Comparison of ENCODE assay signal across 8 mouse cellular contexts in the genomic region with DNA sequence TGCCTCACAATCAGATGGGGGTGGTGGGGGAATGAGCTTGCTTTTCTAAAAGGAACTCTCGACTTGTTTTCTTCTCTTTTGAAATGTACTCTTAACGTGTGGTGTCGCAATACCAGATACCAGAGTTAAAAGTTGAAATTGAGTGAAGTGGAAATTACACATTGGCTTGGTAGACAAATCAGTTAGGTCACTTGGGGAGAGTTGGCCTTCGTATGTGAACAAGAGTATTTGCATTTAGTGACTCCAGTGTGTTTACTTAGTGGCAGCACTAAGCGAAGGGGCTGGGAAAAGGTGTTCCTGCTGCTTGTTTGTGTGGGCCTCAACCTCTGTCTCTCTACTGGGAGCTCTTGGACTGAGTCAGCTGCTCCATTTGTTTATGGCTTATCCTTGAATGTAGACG. TPM values are rescaled to one million over a fixed set of nuclear protein-coding genes. Genes with fewer than 3 reads are reported as not detected.
DNase-seq lines count a peak whose midpoint lies in the region; ATAC-seq and TF ChIP-seq lines count a peak whose summit lies in the region.

No protein-coding gene starts in this region.

- WGBS in limb, embryonic 15.5 days = 24% methylated on average over 6 of the region's 6 CpGs
- WGBS in midbrain, postnatal 0 days = 31% methylated on average over 6 of the region's 6 CpGs

- peaks cover 46% of the 10 kb centered on the region for H3K4me1 ChIP-seq in erythroblast, embryonic 14.5 days (ENCODE audit: control insufficient read depth)
- H3K4me1 ChIP-seq in limb, embryonic 15.5 days = peaks cover 20% of the 10 kb centered on the region
- peaks cover 9% of the 10 kb centered on the region for H3K4me1 ChIP-seq in midbrain, postnatal 0 days (ENCODE audit: insufficient read depth, low read length)

- TF ChIP-seq CTCF in left cerebral cortex, adult 2 months (IDR thresholded peaks at IDR 0.05) = no peak
- TF ChIP-seq CTCF in midbrain, postnatal 0 days (IDR thresholded peaks at IDR 0.05) = no peak

- peak overlapping the region; percentile 93 for H3K4me3 ChIP-seq in left cerebral cortex, adult 2 months
- peak overlapping the region; percentile 67 for H3K4me3 ChIP-seq in erythroblast, embryonic 14.5 days (replicated peaks)
- H3K4me3 ChIP-seq in limb, embryonic 15.5 days = peak overlapping the region; percentile 81
- H3K4me3 ChIP-seq in midbrain, postnatal 0 days (ENCODE audit: low read depth, low read length) = peak overlapping the region; percentile 96

- H3K36me3 ChIP-seq in erythroblast, embryonic 14.5 days (ENCODE audit: control insufficient read depth) = peaks cover 35% of the 10 kb centered on the region
- no peaks in the 10 kb centered on the region for H3K36me3 ChIP-seq in limb, embryonic 15.5 days
- H3K36me3 ChIP-seq in midbrain, postnatal 0 days (ENCODE audit: insufficient read depth, low read length) = no peaks in the 10 kb centered on the region

- no peak for ATAC-seq in limb, embryonic 15.5 days (ENCODE audit: insufficient number of reproducible peaks, low FRiP score, low TSS enrichment, low read depth)
- ATAC-seq in midbrain, postnatal 0 days (ENCODE audit: low FRiP score) = no peak

- H3K27me3 ChIP-seq in erythroblast, embryonic 14.5 days (ENCODE audit: control insufficient read depth) = no peaks in the 10 kb centered on the region
- H3K27me3 ChIP-seq in limb, embryonic 15.5 days = no peaks in the 10 kb centered on the region
- H3K27me3 ChIP-seq in midbrain, postnatal 0 days (ENCODE audit: insufficient read depth, low read length) = no peaks in the 10 kb centered on the region

- H3K9ac ChIP-seq in limb, embryonic 15.5 days = peak overlapping the region; percentile 73; the same call in 1 of the 2 replicates
- H3K9ac ChIP-seq in midbrain, postnatal 0 days (replicated peaks; ENCODE audit: low read length, poor library complexity, severe bottlenecking) = peak overlapping the region; percentile 91

- intact Hi-C loops in left cerebral cortex, adult 2 months (cut with DNase I) = no loop called here
- intact Hi-C loops in left cerebral cortex, postnatal 25 days (cut with DNase I) = loop anchor here (2.0 kb wide), 1 partner anchor 55 kb away; the partner anchor contains the start of gene Cbfb
- intact Hi-C loops in gastrocnemius, postnatal 36 days (cut with DNase I) = no loop called here

- DNase-seq in left cerebral cortex, adult 2 months (ENCODE audit: extremely low spot score in 1 of 2, low spot score in 2 of 2) = no peak
- DNase-seq in left cerebral cortex, adult 8-10 months (ENCODE audit: low spot score in 2 of 2) = no peak
- no peak for DNase-seq in midbrain, postnatal 0 days (ENCODE audit: low spot score)
- no peak for DNase-seq in thymus, postnatal 25 days
- no peak for DNase-seq in left cerebral cortex, postnatal 25 days (ENCODE audit: low spot score in 2 of 2)
- DNase-seq in gastrocnemius, postnatal 36 days = no peak

- no peak overlapping the region for H3K27ac ChIP-seq in left cerebral cortex, adult 2 months
- no peak overlapping the region for H3K27ac ChIP-seq in limb, embryonic 15.5 days
- H3K27ac ChIP-seq in midbrain, postnatal 0 days (ENCODE audit: low read depth, low read length) = no peak overlapping the region

- no peaks in the 10 kb centered on the region for H3K9me3 ChIP-seq in erythroblast, embryonic 14.5 days (ENCODE audit: control insufficient read depth, low read length)
- no peaks in the 10 kb centered on the region for H3K9me3 ChIP-seq in limb, embryonic 15.5 days
- H3K9me3 ChIP-seq in midbrain, postnatal 0 days (ENCODE audit: low read length) = no peaks in the 10 kb centered on the region

- peak overlapping the region; percentile 79 for H3K4me2 ChIP-seq in limb, embryonic 15.5 days
- H3K4me2 ChIP-seq in midbrain, postnatal 0 days (ENCODE audit: low read depth, low read length, poor library complexity, severe bottlenecking) = peak overlapping the region; percentile 68

RNA-seq across cellular contexts. Expression of gene D230025D16Rik, which starts 1.0 kb away (rescaled TPM):
- total RNA-seq in left cerebral cortex, adult 2 months (2021) = 10 to 100 TPM; 37.9 to 38.3 TPM
- 10 to 100 TPM; 34.1 to 41.5 (median 38.7) TPM for total RNA-seq in left cerebral cortex, adult 8-10 months (2022)
- 0.63 and 1.3 TPM in 2 replicates for polyA plus RNA-seq in erythroblast, embryonic 14.5 days (2012)
- 25.6 and 28.7 TPM in 2 replicates for polyA plus RNA-seq in limb, embryonic 15.5 days (2015; fragmentation: Nextera tagmentation; extraction: Ambion mirVana)
- total RNA-seq in midbrain, postnatal 0 days (2014; rRNA removed) = 33.6 and 36.7 TPM in 2 replicates
- 24.6 and 28.3 TPM in 2 replicates for polyA plus RNA-seq in midbrain, postnatal 0 days (2015; fragmentation: Nextera tagmentation; extraction: Ambion mirVana)
- total RNA-seq in left cerebral cortex, postnatal 25 days (2021) = 10 to 100 TPM; 37.6 to 38.1 TPM
- 10 to 100 TPM; 19.6 to 22.1 TPM for total RNA-seq in gastrocnemius, postnatal 36 days (2021)

RNA-seq across cellular contexts. Expression of gene B3gnt9, which starts 29.0 kb away (rescaled TPM):
- 1 to 10 TPM; 2.1 to 2.8 TPM for total RNA-seq in left cerebral cortex, adult 2 months (2021)
- total RNA-seq in left cerebral cortex, adult 8-10 months (2022) = 1 to 10 TPM; 4.2 to 5.4 (median 4.8) TPM
- polyA plus RNA-seq in erythroblast, embryonic 14.5 days (2012) = 0.74 and 1.0 TPM in 2 replicates
- 50.7 and 50.8 TPM in 2 replicates for polyA plus RNA-seq in limb, embryonic 15.5 days (2015; fragmentation: Nextera tagmentation; extraction: Ambion mirVana)
- 14.2 and 17.5 TPM in 2 replicates for total RNA-seq in midbrain, postnatal 0 days (2014; rRNA removed)
- 9.5 and 11.5 TPM in 2 replicates for polyA plus RNA-seq in midbrain, postnatal 0 days (2015; fragmentation: Nextera tagmentation; extraction: Ambion mirVana)
- total RNA-seq in left cerebral cortex, postnatal 25 days (2021) = 1 to 10 TPM; 2.1 to 2.4 TPM
- 1 to 10 TPM; 2.0 to 2.2 TPM for total RNA-seq in gastrocnemius, postnatal 36 days (2021)

RNA-seq across cellular contexts. Expression of gene Tradd, which starts 38.5 kb away (rescaled TPM):
- total RNA-seq in left cerebral cortex, adult 2 months (2021) = 1 to 10 TPM; 8.0 TPM
- total RNA-seq in left cerebral cortex, adult 8-10 months (2022) = 10 to 100 TPM in 2 of 4 experiments, 1 to 10 TPM in 2; 7.9 to 10.9 (median 9.6) TPM
- polyA plus RNA-seq in erythroblast, embryonic 14.5 days (2012) = 1.7 and 2.0 TPM in 2 replicates
- polyA plus RNA-seq in limb, embryonic 15.5 days (2015; fragmentation: Nextera tagmentation; extraction: Ambion mirVana) = 30.8 and 38.0 TPM in 2 replicates
- 7.5 and 8.3 TPM in 2 replicates for total RNA-seq in midbrain, postnatal 0 days (2014; rRNA removed)
- polyA plus RNA-seq in midbrain, postnatal 0 days (2015; fragmentation: Nextera tagmentation; extraction: Ambion mirVana) = 7.4 and 8.0 TPM in 2 replicates
- total RNA-seq in left cerebral cortex, postnatal 25 days (2021) = 1 to 10 TPM; 5.5 to 5.7 TPM
- total RNA-seq in gastrocnemius, postnatal 36 days (2021) = 1 to 10 TPM; 2.8 to 3.7 TPM

RNA-seq across cellular contexts. Expression of gene Fbxl8, which starts 38.5 kb away (rescaled TPM):
- 1 to 10 TPM in 1 of 2 experiments, under 1 TPM in 1; 1.00 to 1.1 TPM for total RNA-seq in left cerebral cortex, adult 2 months (2021)
- total RNA-seq in left cerebral cortex, adult 8-10 months (2022) = 1 to 10 TPM in 2 of 4 experiments, under 1 TPM in 2; 0.50 to 1.6 (median 1.1) TPM
- polyA plus RNA-seq in erythroblast, embryonic 14.5 days (2012) = 0.10 and 0.27 TPM in 2 replicates
- 4.6 and 4.9 TPM in 2 replicates for polyA plus RNA-seq in limb, embryonic 15.5 days (2015; fragmentation: Nextera tagmentation; extraction: Ambion mirVana)
- 0.52 and 0.77 TPM in 2 replicates for total RNA-seq in midbrain, postnatal 0 days (2014; rRNA removed)
- polyA plus RNA-seq in midbrain, postnatal 0 days (2015; fragmentation: Nextera tagmentation; extraction: Ambion mirVana) = 0.83 and 0.85 TPM in 2 replicates
- under 1 TPM; 0.57 to 0.85 TPM for total RNA-seq in left cerebral cortex, postnatal 25 days (2021)
- 1 to 10 TPM in 1 of 2 experiments, under 1 TPM in 1; 0.87 to 1.3 TPM for total RNA-seq in gastrocnemius, postnatal 36 days (2021)

RNA-seq across cellular contexts. Expression of gene Hsf4, which starts 43.7 kb away (rescaled TPM):
- total RNA-seq in left cerebral cortex, adult 2 months (2021) = 10 to 100 TPM; 17.2 to 17.5 TPM
- 10 to 100 TPM; 21.3 to 25.7 (median 22.9) TPM for total RNA-seq in left cerebral cortex, adult 8-10 months (2022)
- not detected in 2 replicates for polyA plus RNA-seq in erythroblast, embryonic 14.5 days (2012)
- 0.33 and 0.41 TPM in 2 replicates for polyA plus RNA-seq in limb, embryonic 15.5 days (2015; fragmentation: Nextera tagmentation; extraction: Ambion mirVana)
- total RNA-seq in midbrain, postnatal 0 days (2014; rRNA removed) = 0.33 TPM in 1 of 2 replicates, not detected in the other
- 0.43 and 0.59 TPM in 2 replicates for polyA plus RNA-seq in midbrain, postnatal 0 days (2015; fragmentation: Nextera tagmentation; extraction: Ambion mirVana)
- 1 to 10 TPM; 6.9 to 7.9 TPM for total RNA-seq in left cerebral cortex, postnatal 25 days (2021)
- 1 to 10 TPM; 4.6 to 5.6 TPM for total RNA-seq in gastrocnemius, postnatal 36 days (2021)
